Mouse (Mus musculus): Measurements from ENCODE around the gene Aff4. TPM values are rescaled to one million over a fixed set of nuclear protein-coding genes. Genes with fewer than 3 reads are reported as not detected.
"Not testable (repeated sequence)": the region's sequence is repeated elsewhere in the genome, so short reads cannot be mapped to it uniquely, and the experiment has no call there.

Aff4 gene
- polyA plus RNA-seq, 1 experiment = 856 TPM

DNA sequence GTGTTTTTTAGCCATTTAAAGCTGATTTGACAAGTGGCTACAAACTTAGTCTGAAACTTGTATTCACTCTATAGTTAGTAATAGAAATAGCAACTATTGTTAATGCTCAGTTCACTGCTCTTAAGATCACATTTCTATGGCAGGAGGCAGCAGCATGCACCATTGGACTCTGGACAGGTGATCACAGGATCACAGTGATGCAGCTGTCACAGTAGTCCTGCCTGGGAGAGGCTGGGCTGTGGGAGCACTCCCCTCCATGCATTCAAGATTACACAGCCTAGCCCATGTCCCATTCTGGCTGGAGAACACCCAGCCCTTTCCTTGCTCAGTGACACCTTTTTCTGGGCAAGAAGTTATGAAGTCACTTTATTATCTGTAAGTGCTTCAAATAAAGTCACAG lies 67.4 kb downstream of the Aff4 start:
- TF ChIP-seq CTCF (IDR thresholded peaks at IDR 0.05; ENCODE audit: insufficient read depth, low read depth, low read length) (no peak), POLR2A (IDR thresholded peaks at IDR 0.05; ENCODE audit: insufficient read depth, low read depth, low read length) (no peak)
- H3K27ac ChIP-seq (ENCODE audit: insufficient read depth, low read depth, low read length) = no peak overlapping the region
- H3K4me3 ChIP-seq (ENCODE audit: insufficient read depth, low read depth, low read length) = no peak overlapping the region
- no peaks in the 10 kb centered on the region for H3K4me1 ChIP-seq (ENCODE audit: control insufficient read depth, insufficient read depth, low read length)

DNA sequence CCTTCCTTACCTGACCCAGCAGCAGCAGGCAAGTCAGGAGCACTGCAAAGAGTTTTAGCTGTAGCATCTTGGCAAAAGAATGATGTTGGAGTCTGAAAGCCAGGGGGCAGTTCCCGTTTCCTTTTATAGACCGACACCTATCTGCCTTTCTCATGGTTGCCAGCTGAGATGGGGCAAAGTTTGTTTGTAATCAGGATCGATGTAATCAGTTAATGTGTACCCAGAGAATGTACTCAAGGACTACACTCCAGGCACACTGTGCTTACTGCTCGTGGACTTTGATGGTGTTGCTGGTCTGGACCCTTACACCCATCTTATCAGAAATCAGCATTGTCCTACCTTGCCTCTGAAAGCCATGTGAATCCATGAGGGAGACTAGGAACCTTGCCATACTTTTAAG lies 72.4 kb downstream of the Aff4 start, which contains the start of gene Leap2:
Gene Leap2 (minus strand): TSS at position 135 of the 400 bp plus-strand sequence.
- Histone ChIP-seq H3K4me3 (ENCODE audit: insufficient read depth, low read depth, low read length) (no peak within 1 kb of the TSS), H3K27ac (ENCODE audit: insufficient read depth, low read depth, low read length) (no peak within 1 kb of the TSS), H3K4me1 (ENCODE audit: control insufficient read depth, insufficient read depth, low read length) (0 out of 2 replicates have a peak, but pooled peaks cover 4% of the 10 kb centered on the region)
- TF ChIP-seq CTCF (IDR thresholded peaks at IDR 0.05; ENCODE audit: insufficient read depth, low read depth, low read length) (no peak), POLR2A (IDR thresholded peaks at IDR 0.05; ENCODE audit: insufficient read depth, low read depth, low read length) (no peak)
- WGBS = 84% methylated on average over 4 of the region's 4 CpGs

DNA sequence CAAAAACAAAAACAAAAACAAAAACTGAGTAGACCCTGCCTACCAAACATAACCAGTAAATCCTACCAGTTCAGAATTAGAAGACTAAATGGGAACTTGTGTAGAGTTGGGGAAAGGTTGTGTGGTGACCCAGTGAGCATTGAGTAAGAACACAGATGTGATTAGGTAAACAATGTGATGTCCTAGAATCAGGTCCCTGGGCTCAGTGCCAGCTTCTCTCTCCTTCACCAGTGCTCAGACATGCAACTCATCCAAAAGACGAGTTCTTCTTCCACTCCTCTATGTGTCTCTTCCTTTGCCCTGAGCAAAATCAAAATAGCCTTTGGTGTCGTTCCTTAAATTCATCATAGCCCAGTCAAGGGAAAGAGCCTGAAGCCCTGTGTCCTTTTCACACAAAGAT lies 74.2 kb downstream of the Aff4 start:
- no peak overlapping the region for H3K4me3 ChIP-seq (ENCODE audit: insufficient read depth, low read depth, low read length)
- H3K4me1 ChIP-seq (ENCODE audit: control insufficient read depth, insufficient read depth, low read length) = peaks cover 6% of the 10 kb centered on the region; the same call in 1 of the 2 replicates
- H3K27ac ChIP-seq (ENCODE audit: insufficient read depth, low read depth, low read length) = no peak overlapping the region
- no peak for TF ChIP-seq CTCF (IDR thresholded peaks at IDR 0.05; ENCODE audit: insufficient read depth, low read depth, low read length)
- TF ChIP-seq POLR2A (IDR thresholded peaks at IDR 0.05; ENCODE audit: insufficient read depth, low read depth, low read length) = no peak
- 43% methylated on average over 2 of the region's 2 CpGs for WGBS

DNA sequence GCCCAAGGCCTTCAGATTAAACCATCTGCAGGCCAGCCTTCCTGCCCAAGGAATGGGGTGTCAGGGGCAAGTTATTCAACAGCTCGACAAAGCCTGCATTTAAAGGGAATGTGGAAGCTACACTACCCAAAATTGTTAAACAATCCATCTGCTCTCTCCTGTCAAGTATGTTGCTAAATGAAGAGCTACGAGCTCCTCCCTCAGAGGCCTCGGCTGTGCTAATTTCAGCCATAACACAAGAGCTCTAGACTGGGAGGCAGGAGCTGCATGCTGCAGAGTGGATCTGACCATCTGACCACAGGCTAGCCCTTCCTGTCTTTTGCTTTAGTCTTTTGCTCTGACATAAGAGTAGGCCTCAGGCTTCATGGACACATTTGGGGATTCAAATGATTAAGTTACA lies 74.6 kb downstream of the Aff4 start:
- TF ChIP-seq POLR2A (IDR thresholded peaks at IDR 0.05; ENCODE audit: insufficient read depth, low read depth, low read length) (no peak), CTCF (IDR thresholded peaks at IDR 0.05; ENCODE audit: insufficient read depth, low read depth, low read length) (no peak)
- Histone ChIP-seq H3K4me1 (ENCODE audit: control insufficient read depth, insufficient read depth, low read length) (peaks cover 6% of the 10 kb centered on the region; the same call in 1 of the 2 replicates), H3K27ac (ENCODE audit: insufficient read depth, low read depth, low read length) (no peak overlapping the region), H3K4me3 (ENCODE audit: insufficient read depth, low read depth, low read length) (no peak overlapping the region)
- WGBS = 32% methylated on average over 3 of the region's 3 CpGs

DNA sequence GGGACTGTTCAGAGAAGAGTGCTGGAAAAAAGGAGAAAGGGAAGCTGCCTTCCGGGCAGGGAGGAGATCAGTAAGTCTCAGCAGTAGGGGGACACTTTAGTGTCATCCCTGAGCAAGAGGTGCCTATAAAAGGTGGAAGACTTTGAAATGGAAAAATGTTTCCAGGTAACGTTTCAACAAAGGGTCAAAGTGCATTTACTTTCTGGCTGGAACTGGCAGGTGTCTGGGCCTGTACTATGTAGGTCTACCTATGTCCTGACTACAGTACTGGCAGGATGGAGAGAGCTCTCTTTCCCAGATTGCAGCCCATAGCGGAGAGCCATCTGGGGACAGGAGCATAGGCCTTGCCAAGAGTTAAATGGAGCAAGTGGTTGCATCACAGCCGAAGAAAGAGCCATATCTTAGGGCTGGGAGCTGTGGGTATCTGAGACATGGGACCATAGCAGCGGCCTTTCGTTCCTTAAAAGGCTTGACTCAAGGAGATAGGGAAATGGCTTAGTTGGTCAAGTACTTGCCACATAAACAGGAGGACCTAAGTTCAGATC lies 75.2 kb downstream of the Aff4 start:
- WGBS = 81% methylated on average over 6 of the region's 6 CpGs
- no peak overlapping the region for H3K27ac ChIP-seq (ENCODE audit: insufficient read depth, low read depth, low read length)
- no peak overlapping the region for H3K4me3 ChIP-seq (ENCODE audit: insufficient read depth, low read depth, low read length)
- TF ChIP-seq CTCF (IDR thresholded peaks at IDR 0.05; ENCODE audit: insufficient read depth, low read depth, low read length) (no peak), POLR2A (IDR thresholded peaks at IDR 0.05; ENCODE audit: insufficient read depth, low read depth, low read length) (no peak)
- H3K4me1 ChIP-seq (ENCODE audit: control insufficient read depth, insufficient read depth, low read length) = peaks cover 6% of the 10 kb centered on the region; the same call in 1 of the 2 replicates

DNA sequence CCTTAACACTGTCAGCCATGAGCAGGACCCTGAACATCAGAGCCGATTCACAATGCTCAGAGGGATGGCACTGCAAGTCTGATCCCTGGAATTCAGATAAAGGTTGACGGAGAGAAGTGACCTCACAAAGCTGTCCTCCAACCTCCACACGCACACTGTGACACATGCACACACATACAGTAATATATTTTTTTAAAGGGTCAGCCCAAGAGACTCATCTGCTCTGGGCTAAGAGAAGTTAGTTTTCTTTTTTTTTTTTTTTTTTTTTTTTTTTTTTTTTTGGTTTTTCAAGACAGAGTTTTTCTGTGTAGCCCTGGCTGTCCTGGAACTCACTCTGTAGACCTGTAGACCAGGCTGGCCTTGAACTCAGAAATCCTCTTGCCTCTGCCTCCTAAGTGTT lies 76.3 kb downstream of the Aff4 start:
- 82% methylated on average over 3 of the region's 3 CpGs for WGBS
- H3K27ac ChIP-seq (ENCODE audit: insufficient read depth, low read depth, low read length); H3K4me3 ChIP-seq (ENCODE audit: insufficient read depth, low read depth, low read length); H3K4me1 ChIP-seq (ENCODE audit: control insufficient read depth, insufficient read depth, low read length): not testable (repeated sequence)

DNA sequence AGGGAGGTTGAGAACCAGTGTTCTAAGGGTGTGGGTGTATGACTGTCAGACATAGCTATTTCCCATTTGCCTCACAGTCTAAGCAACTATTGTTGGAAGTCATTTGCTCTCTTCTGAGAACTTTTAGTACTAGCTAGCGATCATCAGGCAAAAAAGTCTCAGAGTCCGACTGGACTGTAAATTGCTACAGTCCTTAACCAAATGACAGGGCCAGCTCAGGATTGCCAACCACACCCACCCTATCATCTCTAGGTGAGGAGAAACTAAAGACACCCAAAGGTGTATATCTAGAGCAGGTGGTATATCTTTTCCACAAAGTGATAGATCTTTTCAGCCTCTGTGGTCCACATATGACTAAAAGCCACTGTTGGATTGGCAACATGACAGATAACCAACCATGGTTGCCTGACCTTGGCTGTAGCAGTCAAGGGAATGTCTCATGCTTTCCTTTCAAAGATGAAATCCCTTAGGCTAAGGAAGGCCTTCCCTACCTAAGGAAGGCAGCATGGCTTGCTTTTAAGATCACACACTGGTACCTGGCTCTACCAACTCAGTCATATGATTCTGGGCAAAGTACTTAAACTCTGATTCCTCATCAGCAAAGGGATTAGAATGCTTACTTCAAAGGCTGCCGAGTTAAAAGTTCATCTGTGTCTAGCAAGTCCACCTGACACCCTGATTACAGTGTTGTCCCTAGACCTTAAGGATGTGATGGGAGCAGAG lies 77.5 kb downstream of the Aff4 start:
- Histone ChIP-seq H3K4me3 (ENCODE audit: insufficient read depth, low read depth, low read length) (no peak overlapping the region), H3K27ac (ENCODE audit: insufficient read depth, low read depth, low read length) (no peak overlapping the region), H3K4me1 (ENCODE audit: control insufficient read depth, insufficient read depth, low read length) (peaks cover 6% of the 10 kb centered on the region; the same call in 1 of the 2 replicates)
- 74% methylated on average over 3 of the region's 3 CpGs for WGBS
- TF ChIP-seq POLR2A (IDR thresholded peaks at IDR 0.05; ENCODE audit: insufficient read depth, low read depth, low read length) (no peak), CTCF (IDR thresholded peaks at IDR 0.05; ENCODE audit: insufficient read depth, low read depth, low read length) (no peak)

DNA sequence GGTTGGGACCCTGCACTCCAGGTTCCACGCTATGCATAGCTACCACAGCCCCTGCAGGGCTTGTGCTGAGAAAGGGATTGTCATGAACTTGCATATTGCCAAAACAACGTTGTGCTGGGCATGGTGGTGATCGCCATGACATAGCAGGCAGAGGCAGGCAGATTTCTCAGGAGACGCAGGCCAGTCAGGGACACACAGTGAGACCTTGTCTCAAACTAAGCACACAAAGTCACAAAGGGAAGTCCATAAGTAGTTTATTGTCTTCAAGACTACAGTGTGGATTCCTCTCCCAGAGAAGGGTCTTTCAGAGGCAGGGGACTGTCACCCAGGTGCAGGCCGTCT lies 78.1 kb downstream of the Aff4 start:
- TF ChIP-seq POLR2A (IDR thresholded peaks at IDR 0.05; ENCODE audit: insufficient read depth, low read depth, low read length) = no peak
- Histone ChIP-seq H3K4me3 (ENCODE audit: insufficient read depth, low read depth, low read length) (no peak overlapping the region), H3K27ac (ENCODE audit: insufficient read depth, low read depth, low read length) (no peak overlapping the region), H3K4me1 (ENCODE audit: control insufficient read depth, insufficient read depth, low read length) (peaks cover 6% of the 10 kb centered on the region; the same call in 1 of the 2 replicates)
- 91% methylated on average over 5 of the region's 5 CpGs for WGBS

DNA sequence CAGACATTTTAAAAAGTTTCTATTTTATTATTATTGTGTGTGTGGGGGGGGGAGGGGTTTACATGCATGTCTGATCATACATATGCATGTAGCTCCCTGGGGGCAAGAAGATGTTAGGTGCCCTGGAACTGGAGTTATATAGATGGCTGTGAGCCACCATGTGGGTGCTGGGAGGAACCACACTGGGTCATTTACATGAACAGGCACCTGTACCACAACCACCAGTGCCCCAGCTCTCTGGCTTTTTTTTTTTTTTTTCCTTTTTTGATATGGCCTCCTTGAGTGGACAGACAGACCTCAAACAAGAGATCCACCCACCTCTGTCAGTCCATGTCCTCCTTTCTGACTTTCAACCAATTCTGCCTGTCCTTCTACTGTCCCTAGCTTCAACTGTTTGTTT lies 78.5 kb downstream of the Aff4 start:
- TF ChIP-seq POLR2A (IDR thresholded peaks at IDR 0.05; ENCODE audit: insufficient read depth, low read depth, low read length) (no peak), CTCF (IDR thresholded peaks at IDR 0.05; ENCODE audit: insufficient read depth, low read depth, low read length) (no peak)
- Histone ChIP-seq H3K27ac (ENCODE audit: insufficient read depth, low read depth, low read length) (no peak overlapping the region), H3K4me3 (ENCODE audit: insufficient read depth, low read depth, low read length) (no peak overlapping the region), H3K4me1 (ENCODE audit: control insufficient read depth, insufficient read depth, low read length) (peaks cover 6% of the 10 kb centered on the region; the same call in 1 of the 2 replicates)

All from olfactory bulb, adult 2 months (tissue).